In the genomic region with DNA sequence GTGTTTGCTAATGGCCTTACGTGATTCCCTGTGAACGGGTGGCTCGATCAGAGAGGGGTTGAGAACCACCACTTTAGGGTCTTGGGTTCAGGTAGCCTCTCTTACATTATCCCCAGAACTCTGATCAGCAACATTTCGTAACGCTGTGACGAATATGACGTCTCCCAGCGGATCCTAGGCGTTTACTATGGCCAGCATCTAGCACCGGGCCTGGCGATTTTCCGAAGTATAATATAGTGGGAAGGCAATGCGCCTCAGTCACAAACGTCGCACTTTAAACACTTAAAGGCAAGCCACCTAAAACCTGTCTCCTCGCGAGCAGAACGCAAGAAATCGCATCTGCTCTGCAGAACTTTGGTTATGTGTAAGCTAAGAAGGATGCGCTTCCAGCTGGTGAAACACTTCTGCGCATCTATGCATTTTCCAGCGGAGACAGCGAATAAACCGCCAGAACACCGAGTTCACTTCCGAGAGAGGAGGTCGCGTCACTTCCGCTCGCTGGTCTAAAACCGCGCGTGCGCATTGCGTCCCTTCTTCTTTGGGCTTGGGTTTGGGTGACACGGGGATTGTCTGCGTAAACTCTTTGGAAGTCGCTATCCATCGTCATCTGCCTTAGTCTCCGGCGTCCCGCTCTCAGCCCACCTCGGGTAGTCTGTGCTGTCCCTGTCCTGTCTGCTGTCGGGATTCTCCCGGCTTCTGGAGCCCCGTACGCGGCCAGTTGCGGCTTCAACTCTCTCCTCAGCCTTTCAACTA, we compare ENCODE assay signal across 8 mouse cellular contexts. TPM values are rescaled to one million over a fixed set of nuclear protein-coding genes. Genes with fewer than 3 reads are reported as not detected.
DNase-seq lines count a peak whose midpoint lies in the region; ATAC-seq lines count a peak whose summit lies in the region.

No protein-coding gene starts in this region.

- no peaks in the 10 kb centered on the region for H3K27me3 ChIP-seq in forebrain, embryonic 14.5 days (replicated peaks; ENCODE audit: control insufficient read depth, insufficient read depth, low read length)
- H3K27me3 ChIP-seq in hindbrain, embryonic 14.5 days (ENCODE audit: control insufficient read depth, insufficient read depth, low read length): no peaks in the 10 kb centered on the region
- H3K27me3 ChIP-seq in lung, embryonic 16.5 days (ENCODE audit: control insufficient read depth, insufficient read depth, low read depth, low read length): no peaks in the 10 kb centered on the region

- no peaks in the 10 kb centered on the region for H3K36me3 ChIP-seq in forebrain, embryonic 14.5 days (ENCODE audit: control insufficient read depth, insufficient read depth, low read length)
- H3K36me3 ChIP-seq in hindbrain, embryonic 14.5 days (replicated peaks; ENCODE audit: control insufficient read depth, insufficient read depth): no peaks in the 10 kb centered on the region
- no peaks in the 10 kb centered on the region for H3K36me3 ChIP-seq in lung, embryonic 16.5 days (ENCODE audit: control insufficient read depth, insufficient read depth, low read length)

- peak overlapping the region; percentile 45 for H3K4me2 ChIP-seq in forebrain, embryonic 14.5 days (ENCODE audit: low read length)
- H3K4me2 ChIP-seq in hindbrain, embryonic 14.5 days (replicated peaks): peak overlapping the region; percentile 53
- H3K4me2 ChIP-seq in lung, embryonic 16.5 days (ENCODE audit: low read depth, low read length): peak overlapping the region; percentile 61

- DNase-seq in R1 (ENCODE audit: low read depth, low spot score): peak; percentile 95
- DNase-seq in cerebellum, adult 18-20 months: peak; percentile 50 to 61
- DNase-seq in forebrain, embryonic 14.5 days (ENCODE audit: low spot score): peak; percentile 93
- peak; percentile 90 for DNase-seq in hindbrain, embryonic 14.5 days (ENCODE audit: low spot score)
- peak; percentile 63 to 76 for DNase-seq in layer of hippocampus, postnatal 14 days (ENCODE audit: low spot score in 2 of 2)
- peak; percentile 69 for DNase-seq in right cerebral cortex, adult 18-20 months
- no peak for DNase-seq in gastrocnemius, adult 8-10 months (ENCODE audit: low spot score in 2 of 2)

- H3K9ac ChIP-seq in forebrain, embryonic 14.5 days (ENCODE audit: low read length): no peak overlapping the region
- 0 out of 2 replicates have a peak overlapping the region, but pooled peaks have one; percentile 21 for H3K9ac ChIP-seq in hindbrain, embryonic 14.5 days
- peak overlapping the region; percentile 35; the same call in 1 of the 2 replicates for H3K9ac ChIP-seq in lung, embryonic 16.5 days (ENCODE audit: low read length)

- no peaks in the 10 kb centered on the region for H3K4me1 ChIP-seq in forebrain, embryonic 14.5 days (ENCODE audit: control insufficient read depth, insufficient read depth, low read length)
- 0 out of 2 replicates have a peak, but pooled peaks cover 4% of the 10 kb centered on the region for H3K4me1 ChIP-seq in hindbrain, embryonic 14.5 days (replicated peaks; ENCODE audit: control insufficient read depth, insufficient read depth, low read length)
- H3K4me1 ChIP-seq in lung, embryonic 16.5 days (replicated peaks; ENCODE audit: control insufficient read depth, insufficient read depth, low read length): no peaks in the 10 kb centered on the region

- H3K27ac ChIP-seq in forebrain, embryonic 14.5 days (ENCODE audit: low read depth, low read length): no peak overlapping the region
- peak overlapping the region; percentile 49 for H3K27ac ChIP-seq in hindbrain, embryonic 14.5 days
- H3K27ac ChIP-seq in lung, embryonic 16.5 days (ENCODE audit: low read length): no peak overlapping the region

- no peaks in the 10 kb centered on the region for H3K9me3 ChIP-seq in forebrain, embryonic 14.5 days (replicated peaks; ENCODE audit: control insufficient read depth, low read length)
- no peaks in the 10 kb centered on the region for H3K9me3 ChIP-seq in hindbrain, embryonic 14.5 days (ENCODE audit: control insufficient read depth, low read length)
- peaks cover 4% of the 10 kb centered on the region; the same call in 1 of the 2 replicates for H3K9me3 ChIP-seq in lung, embryonic 16.5 days (ENCODE audit: control insufficient read depth, low read length)

- ATAC-seq in forebrain, embryonic 14.5 days: peak; percentile 90
- ATAC-seq in hindbrain, embryonic 14.5 days (ENCODE audit: low FRiP score): peak; percentile 83
- peak; percentile 59; the same call in 1 of the 2 replicates for ATAC-seq in lung, embryonic 16.5 days (ENCODE audit: low read depth)

- H3K4me3 ChIP-seq in forebrain, embryonic 14.5 days (ENCODE audit: low read depth, low read length): peak overlapping the region; percentile 25
- H3K4me3 ChIP-seq in hindbrain, embryonic 14.5 days (replicated peaks; ENCODE audit: low read length): peak overlapping the region; percentile 25
- H3K4me3 ChIP-seq in lung, embryonic 16.5 days (ENCODE audit: low read length): peak overlapping the region; percentile 42

- WGBS in forebrain, embryonic 14.5 days: 46% methylated on average over 49 of the region's 49 CpGs
- 43% methylated on average over 49 of the region's 49 CpGs for WGBS in hindbrain, embryonic 14.5 days
- 38% methylated on average over 49 of the region's 49 CpGs for WGBS in lung, embryonic 16.5 days

RNA-seq across cellular contexts. Expression of a gene that starts 57.8 kb away (rescaled TPM):
- 28.6 and 35.0 TPM in 2 replicates for polyA plus RNA-seq in forebrain, embryonic 14.5 days (2014; fragmentation: Nextera tagmentation; extraction: Ambion mirVana)
- 27.2 and 35.2 TPM in 2 replicates for polyA plus RNA-seq in hindbrain, embryonic 14.5 days (2014; fragmentation: Nextera tagmentation; extraction: Ambion mirVana)
- total RNA-seq in layer of hippocampus, postnatal 14 days (2021): 10 to 100 TPM; 47.4 to 50.8 TPM
- 25.9 and 27.4 TPM in 2 replicates for polyA plus RNA-seq in lung, embryonic 16.5 days (2015; fragmentation: Nextera tagmentation; extraction: Ambion mirVana)
- 10 to 100 TPM; 20.0 to 24.0 (median 21.7) TPM for total RNA-seq in gastrocnemius, adult 8-10 months (2022)

RNA-seq across cellular contexts. Expression of a gene that starts 59.5 kb away (rescaled TPM):
- polyA plus RNA-seq in forebrain, embryonic 14.5 days (2014; fragmentation: Nextera tagmentation; extraction: Ambion mirVana): not detected in 2 replicates
- not detected in 2 replicates for polyA plus RNA-seq in hindbrain, embryonic 14.5 days (2014; fragmentation: Nextera tagmentation; extraction: Ambion mirVana)
- not detected for total RNA-seq in layer of hippocampus, postnatal 14 days (2021)
- not detected in 2 replicates for polyA plus RNA-seq in lung, embryonic 16.5 days (2015; fragmentation: Nextera tagmentation; extraction: Ambion mirVana)
- not detected for total RNA-seq in gastrocnemius, adult 8-10 months (2022)

Comparison
In these comparisons a context has a peak if more than half of its experiments do, and no peak if none do; other contexts are left out.
1. DNase-seq: peak in R1 (single experiment), cerebellum, adult 18-20 months (2 of 2), forebrain, embryonic 14.5 days (single experiment), hindbrain, embryonic 14.5 days (single experiment), layer of hippocampus, postnatal 14 days (2 of 2) and right cerebral cortex, adult 18-20 months (single experiment); none in gastrocnemius, adult 8-10 months (0 of 2).
2. Peak in every context shown above with its lines, with median percentiles within 50 percentile points of each other: ATAC-seq, H3K4me2 ChIP-seq and H3K4me3 ChIP-seq.